Mouse (Mus musculus) spleen, embryonic (tissue): ENCODE data around the gene Eif3j1.

Experiments used
- CTCF ChIA-PET: fragments of 350-600 bp; sonication (Branson Sonifier 250); formaldehyde crosslinking; loops from one replicate; lab custom pipeline; 2022; lab: Charles Lee

The Eif3j1 gene

DNA sequence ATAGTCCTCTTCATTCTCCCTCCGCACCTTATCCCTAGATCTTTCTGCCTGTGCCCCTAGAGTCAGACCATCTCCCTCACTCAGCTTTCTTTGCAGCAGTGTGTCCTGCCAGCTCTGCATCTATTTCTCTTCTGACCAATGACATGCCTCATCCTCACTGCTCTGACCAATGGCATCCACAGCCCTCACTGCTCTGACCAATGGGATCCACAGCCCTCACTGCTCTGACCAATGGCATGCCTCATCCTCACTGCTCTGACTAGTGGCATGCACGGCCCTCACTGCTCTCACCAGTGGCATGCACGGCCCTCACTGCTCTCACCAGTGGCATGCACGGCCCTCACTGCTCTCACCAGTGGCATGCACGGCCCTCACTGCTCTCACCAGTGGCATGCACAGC, 69.3 kb downstream of the Eif3j1 start:
- CTCF ChIA-PET, result interaction anchor here (0.7 kb wide), 1 partner anchor 135 kb away, joined by 3 read pairs; no protein-coding TSS in a partner anchor

DNA sequence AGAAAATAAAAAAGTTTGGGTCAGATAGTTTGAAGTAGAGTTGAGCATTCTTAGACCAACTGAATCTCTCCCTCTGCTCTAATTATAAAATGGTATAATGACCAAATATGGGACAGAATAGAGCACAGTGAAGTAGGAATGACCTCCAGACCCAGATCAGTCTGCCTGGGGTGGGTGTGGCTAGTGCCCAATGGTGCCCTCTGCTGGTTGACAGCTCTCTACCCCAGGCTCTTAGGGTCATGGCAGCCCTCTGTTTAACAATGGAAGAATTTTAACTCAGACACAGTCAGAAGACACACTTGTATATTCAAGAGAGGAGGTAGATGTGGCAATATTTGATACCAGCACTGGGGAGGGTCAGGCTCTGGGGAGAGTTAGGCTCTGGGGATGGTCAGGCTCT, 73.7 kb downstream of the Eif3j1 start:
- CTCF ChIA-PET, result no interaction called here
